Mouse (Mus musculus): ENCODE measurements at regions not wholly inside any gene's neighbourhood (a gene's known extent, or its start where the extent isn't known, plus 50 kb on each side); places are given as distances from the start of the nearest gene placed in this dataset.

DNA sequence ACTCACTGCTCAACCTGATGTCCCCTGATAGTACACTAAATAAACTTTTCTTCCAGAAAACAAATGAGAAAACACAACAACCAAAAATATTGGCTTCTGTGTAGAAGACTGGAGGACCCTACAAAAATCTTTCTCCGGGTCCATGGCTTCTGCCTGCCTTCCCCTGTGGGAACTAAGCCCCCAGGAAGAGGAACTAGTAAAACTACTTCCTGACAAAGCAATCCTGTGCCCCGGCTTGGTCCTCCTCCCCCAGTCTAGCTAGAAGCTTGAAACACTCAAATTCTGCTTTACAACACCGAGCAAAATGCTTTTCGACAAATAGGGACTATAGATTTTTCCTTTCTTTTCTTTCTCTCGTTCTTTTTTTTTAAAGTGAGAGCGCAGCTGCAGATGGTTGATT, 51.3 kb upstream of the Mki67 start:
- no peak for ATAC-seq (ENCODE audit: low read depth)
- Histone ChIP-seq H3K4me2 (ENCODE audit: low read depth, low read length) (no peak overlapping the region), H3K36me3 (ENCODE audit: control insufficient read depth, insufficient read depth, low read length) (no peaks in the 10 kb centered on the region), H3K4me3 (ENCODE audit: low read depth, low read length) (no peak overlapping the region), H3K27me3 (replicated peaks; ENCODE audit: control insufficient read depth, insufficient read depth, low read length) (no peaks in the 10 kb centered on the region), H3K4me1 (ENCODE audit: control insufficient read depth, insufficient read depth, low read length) (no peaks in the 10 kb centered on the region; the same call in 1 of the 2 replicates), H3K27ac (replicated peaks; ENCODE audit: low read depth, low read length) (no peak overlapping the region), H3K9me3 (ENCODE audit: control insufficient read depth, low read length) (no peaks in the 10 kb centered on the region), H3K9ac (ENCODE audit: low read depth, low read length) (no peak overlapping the region)
- no peak for DNase-seq (ENCODE audit: low spot score)
- 66% methylated on average over 6 of the region's 6 CpGs for WGBS

DNA sequence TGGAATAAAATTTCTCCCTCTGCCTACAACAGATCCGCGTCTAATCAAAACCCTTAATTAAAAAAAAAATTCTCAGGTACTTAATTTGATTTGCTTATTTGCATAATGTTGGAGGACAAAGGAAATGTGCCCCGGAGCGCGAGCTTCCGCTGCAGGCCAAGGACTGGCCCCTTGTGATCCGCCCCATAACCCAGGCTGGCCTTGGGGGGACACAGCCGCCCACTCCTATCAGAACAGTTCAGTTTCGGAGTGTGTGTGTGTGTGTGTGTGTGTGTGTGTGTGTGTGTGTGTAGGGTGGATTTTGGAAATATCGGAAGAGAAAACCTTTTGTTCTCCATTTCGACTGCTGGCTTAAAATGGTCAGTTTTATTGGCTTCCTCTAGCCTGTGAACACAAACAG, 51.9 kb upstream of the Mki67 start:
- Histone ChIP-seq H3K36me3 (ENCODE audit: control insufficient read depth, insufficient read depth, low read length) (no peaks in the 10 kb centered on the region), H3K4me1 (ENCODE audit: control insufficient read depth, insufficient read depth, low read length) (no peaks in the 10 kb centered on the region; the same call in 1 of the 2 replicates), H3K27me3 (replicated peaks; ENCODE audit: control insufficient read depth, insufficient read depth, low read length) (no peaks in the 10 kb centered on the region), H3K9ac (ENCODE audit: low read depth, low read length) (no peak overlapping the region), H3K4me3 (ENCODE audit: low read depth, low read length) (no peak overlapping the region), H3K27ac (replicated peaks; ENCODE audit: low read depth, low read length) (no peak overlapping the region), H3K4me2 (ENCODE audit: low read depth, low read length) (no peak overlapping the region), H3K9me3 (ENCODE audit: control insufficient read depth, low read length) (no peaks in the 10 kb centered on the region)
- DNase-seq (ENCODE audit: low spot score) (no peak), ATAC-seq (ENCODE audit: low read depth) (no peak)
- 80% methylated on average over 11 of the region's 11 CpGs for WGBS

GRCm38 (mm10) chr7:135768592-135768991, 52.4 kb upstream of the Mki67 start:
- Histone ChIP-seq H3K27me3 (replicated peaks; ENCODE audit: control insufficient read depth, insufficient read depth, low read length) (no peaks in the 10 kb centered on the region), H3K9me3 (ENCODE audit: control insufficient read depth, low read length) (no peaks in the 10 kb centered on the region), H3K36me3 (ENCODE audit: control insufficient read depth, insufficient read depth, low read length) (no peaks in the 10 kb centered on the region), H3K4me1 (ENCODE audit: control insufficient read depth, insufficient read depth, low read length) (no peaks in the 10 kb centered on the region; the same call in 1 of the 2 replicates), H3K27ac (replicated peaks; ENCODE audit: low read depth, low read length) (no peak overlapping the region), H3K4me3 (ENCODE audit: low read depth, low read length) (no peak overlapping the region), H3K9ac (ENCODE audit: low read depth, low read length) (no peak overlapping the region), H3K4me2 (ENCODE audit: low read depth, low read length) (no peak overlapping the region)
- WGBS, result 6% methylated on average over 3 of the region's 3 CpGs
- ATAC-seq (ENCODE audit: low read depth), result no peak; the same call in 1 of the 2 replicates
- peak; percentile 90 for DNase-seq (ENCODE audit: low spot score)

- H3K4me3 ChIP-seq (ENCODE audit: low read depth, low read length), result no peak overlapping the region
- 67% methylated on average over 21 of the region's 21 CpGs for WGBS
- H3K27ac ChIP-seq (replicated peaks; ENCODE audit: low read depth, low read length), result no peak overlapping the region
- no peak for DNase-seq (ENCODE audit: low spot score)
- no peaks in the 10 kb centered on the region for H3K36me3 ChIP-seq (ENCODE audit: control insufficient read depth, insufficient read depth, low read length)
- H3K4me2 ChIP-seq (ENCODE audit: low read depth, low read length), result no peak overlapping the region
- no peak for ATAC-seq (ENCODE audit: low read depth)
- no peak overlapping the region for H3K9ac ChIP-seq (ENCODE audit: low read depth, low read length)
- no peaks in the 10 kb centered on the region for H3K9me3 ChIP-seq (ENCODE audit: control insufficient read depth, low read length)
- H3K27me3 ChIP-seq (replicated peaks; ENCODE audit: control insufficient read depth, insufficient read depth, low read length), result no peaks in the 10 kb centered on the region
- no peaks in the 10 kb centered on the region; the same call in 1 of the 2 replicates for H3K4me1 ChIP-seq (ENCODE audit: control insufficient read depth, insufficient read depth, low read length)
These were observed 53.0 kb upstream of the Mki67 start for GRCm38 (mm10) chr7:135769082-135769673.

- 68% methylated on average over 6 of the region's 6 CpGs for WGBS
- no peak for DNase-seq (ENCODE audit: low spot score)
- H3K27me3 ChIP-seq (replicated peaks; ENCODE audit: control insufficient read depth, insufficient read depth, low read length), result no peaks in the 10 kb centered on the region
- H3K4me3 ChIP-seq (ENCODE audit: low read depth, low read length), result no peak overlapping the region
- no peak overlapping the region for H3K4me2 ChIP-seq (ENCODE audit: low read depth, low read length)
- H3K4me1 ChIP-seq (ENCODE audit: control insufficient read depth, insufficient read depth, low read length), result no peaks in the 10 kb centered on the region; the same call in 1 of the 2 replicates
- no peak overlapping the region for H3K9ac ChIP-seq (ENCODE audit: low read depth, low read length)
- H3K27ac ChIP-seq (replicated peaks; ENCODE audit: low read depth, low read length), result no peak overlapping the region
- no peaks in the 10 kb centered on the region for H3K9me3 ChIP-seq (ENCODE audit: control insufficient read depth, low read length)
- H3K36me3 ChIP-seq (ENCODE audit: control insufficient read depth, insufficient read depth, low read length), result no peaks in the 10 kb centered on the region
- ATAC-seq (ENCODE audit: low read depth), result no peak
These were observed 53.9 kb upstream of the Mki67 start for GRCm38 (mm10) chr7:135770051-135770450.

DNA sequence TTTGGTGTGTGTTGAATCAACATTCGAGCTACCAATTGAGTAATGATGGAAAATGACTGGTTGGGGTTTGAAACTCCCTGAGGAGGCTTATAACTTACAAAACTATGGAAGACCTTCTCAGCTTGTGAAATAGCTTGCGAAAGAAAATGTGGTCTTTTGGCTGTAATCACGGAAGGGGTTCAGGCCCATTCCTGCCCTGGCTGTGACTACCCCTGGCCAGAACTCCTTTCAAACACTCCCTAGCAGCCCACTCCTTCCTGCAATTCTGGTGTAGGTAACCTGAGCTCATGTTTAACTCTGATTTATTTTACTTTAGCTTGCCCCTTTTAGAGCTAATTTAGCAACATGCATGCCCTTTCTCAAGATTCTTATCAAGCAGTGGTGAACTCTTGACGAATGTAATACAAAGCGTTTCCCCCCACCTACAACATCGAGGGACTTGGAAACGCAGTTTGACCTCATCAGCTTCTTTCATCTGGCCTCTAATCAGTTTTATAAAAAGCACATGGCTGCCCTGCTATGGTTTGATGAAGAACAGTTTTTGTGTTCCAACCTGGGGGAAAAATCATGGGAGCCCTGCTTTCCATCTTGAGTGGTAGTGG, 59.8 kb upstream of the Mki67 start:
- H3K27ac ChIP-seq (replicated peaks; ENCODE audit: low read depth, low read length), result no peak overlapping the region
- H3K36me3 ChIP-seq (ENCODE audit: control insufficient read depth, insufficient read depth, low read length), result no peaks in the 10 kb centered on the region
- H3K4me2 ChIP-seq (ENCODE audit: low read depth, low read length), result no peak overlapping the region
- 41% methylated on average over 7 of the region's 7 CpGs for WGBS
- ATAC-seq (ENCODE audit: low read depth) (peak; percentile 63; the same call in 1 of the 2 replicates), DNase-seq (ENCODE audit: low spot score) (peak; percentile 56)
- H3K27me3 ChIP-seq (replicated peaks; ENCODE audit: control insufficient read depth, insufficient read depth, low read length), result no peaks in the 10 kb centered on the region
- H3K4me3 ChIP-seq (ENCODE audit: low read depth, low read length), result no peak overlapping the region
- no peaks in the 10 kb centered on the region for H3K9me3 ChIP-seq (ENCODE audit: control insufficient read depth, low read length)
- H3K4me1 ChIP-seq (ENCODE audit: control insufficient read depth, insufficient read depth, low read length), result peaks cover 4% of the 10 kb centered on the region; the same call in 1 of the 2 replicates
- no peak overlapping the region for H3K9ac ChIP-seq (ENCODE audit: low read depth, low read length)

- Histone ChIP-seq H3K9me3 (ENCODE audit: control insufficient read depth, low read length) (0 out of 2 replicates have a peak, but pooled peaks cover under 1% of the 10 kb centered on the region), H3K4me3 (ENCODE audit: low read depth, low read length) (no peak overlapping the region), H3K9ac (ENCODE audit: low read depth, low read length) (no peak overlapping the region), H3K27me3 (replicated peaks; ENCODE audit: control insufficient read depth, insufficient read depth, low read length) (no peaks in the 10 kb centered on the region), H3K27ac (replicated peaks; ENCODE audit: low read depth, low read length) (no peak overlapping the region), H3K4me2 (ENCODE audit: low read depth, low read length) (no peak overlapping the region), H3K4me1 (ENCODE audit: control insufficient read depth, insufficient read depth, low read length) (no peaks in the 10 kb centered on the region), H3K36me3 (ENCODE audit: control insufficient read depth, insufficient read depth, low read length) (no peaks in the 10 kb centered on the region)
- DNase-seq (ENCODE audit: low spot score), result no peak
- no peak for ATAC-seq (ENCODE audit: low read depth)
- WGBS, result 82% methylated on average over 1 of the region's 1 CpGs
These were observed 74.0 kb upstream of the Mki67 start for GRCm38 (mm10) chr7:135790167-135790566.

DNA sequence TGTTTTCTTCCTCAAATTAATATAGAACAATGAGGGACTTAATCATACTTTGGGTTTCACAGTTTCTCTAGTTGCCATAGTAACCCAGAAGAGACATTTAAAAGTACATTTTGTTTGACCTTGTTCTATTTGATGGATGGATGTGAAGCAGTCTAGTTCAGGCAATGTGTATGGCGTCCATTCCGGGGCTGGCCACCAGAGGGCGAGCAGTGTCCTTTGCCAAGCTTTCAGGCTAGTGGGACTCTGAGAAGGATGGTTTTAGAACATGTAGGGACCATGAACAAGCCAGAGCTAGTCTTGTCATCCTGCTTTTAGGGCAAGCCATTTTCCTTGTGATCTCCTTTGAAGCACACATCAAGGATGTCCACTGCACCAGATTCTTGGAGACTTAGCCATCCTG, 74.8 kb upstream of the Mki67 start:
- ATAC-seq (ENCODE audit: low read depth) (no peak; the same call in 1 of the 2 replicates), DNase-seq (ENCODE audit: low spot score) (peak; percentile 64)
- H3K4me2 ChIP-seq (ENCODE audit: low read depth, low read length), result no peak overlapping the region
- H3K27me3 ChIP-seq (replicated peaks; ENCODE audit: control insufficient read depth, insufficient read depth, low read length), result no peaks in the 10 kb centered on the region
- H3K9ac ChIP-seq (ENCODE audit: low read depth, low read length), result no peak overlapping the region
- H3K27ac ChIP-seq (replicated peaks; ENCODE audit: low read depth, low read length), result no peak overlapping the region
- H3K4me3 ChIP-seq (ENCODE audit: low read depth, low read length), result no peak overlapping the region
- 4% methylated on average over 3 of the region's 3 CpGs for WGBS
- H3K9me3 ChIP-seq (ENCODE audit: control insufficient read depth, low read length), result no peaks in the 10 kb centered on the region
- no peaks in the 10 kb centered on the region; the same call in 1 of the 2 replicates for H3K4me1 ChIP-seq (ENCODE audit: control insufficient read depth, insufficient read depth, low read length)
- H3K36me3 ChIP-seq (ENCODE audit: control insufficient read depth, insufficient read depth, low read length), result no peaks in the 10 kb centered on the region
